Mouse (Mus musculus): ENCODE measurements around the gene Stk11ip.

Gene Stk11ip

GRCm38 (mm10) chr1:75570403-75570802 is 49.1 kb downstream of the Stk11ip start:
- DNase-seq (ENCODE audit: low read depth, low spot score): no peak

GRCm38 (mm10) chr1:75572776-75573175 is 51.4 kb downstream of the Stk11ip start:
- DNase-seq (ENCODE audit: low read depth, low spot score): no peak

DNA sequence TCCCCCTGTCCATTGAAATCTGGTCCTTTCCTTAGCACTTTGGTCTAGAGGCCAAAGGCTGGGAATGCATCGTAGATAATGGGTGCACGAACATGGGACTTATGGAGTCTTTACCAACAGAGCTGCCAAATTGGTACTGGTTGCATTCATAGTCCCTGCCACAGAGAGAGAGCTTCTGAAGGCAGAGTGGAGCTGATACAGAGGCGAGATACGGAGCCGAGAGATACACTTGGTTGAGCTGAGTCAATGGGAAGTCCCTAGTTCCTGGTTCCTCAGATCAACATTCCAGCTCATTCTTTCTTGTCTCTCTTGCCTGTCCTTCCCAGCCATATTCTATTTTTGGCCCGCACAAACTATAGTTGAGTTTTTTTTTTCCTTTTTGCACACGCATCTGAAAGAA is 52.4 kb downstream of the Stk11ip start:
- no peak for DNase-seq (ENCODE audit: low read depth, low spot score)

DNA sequence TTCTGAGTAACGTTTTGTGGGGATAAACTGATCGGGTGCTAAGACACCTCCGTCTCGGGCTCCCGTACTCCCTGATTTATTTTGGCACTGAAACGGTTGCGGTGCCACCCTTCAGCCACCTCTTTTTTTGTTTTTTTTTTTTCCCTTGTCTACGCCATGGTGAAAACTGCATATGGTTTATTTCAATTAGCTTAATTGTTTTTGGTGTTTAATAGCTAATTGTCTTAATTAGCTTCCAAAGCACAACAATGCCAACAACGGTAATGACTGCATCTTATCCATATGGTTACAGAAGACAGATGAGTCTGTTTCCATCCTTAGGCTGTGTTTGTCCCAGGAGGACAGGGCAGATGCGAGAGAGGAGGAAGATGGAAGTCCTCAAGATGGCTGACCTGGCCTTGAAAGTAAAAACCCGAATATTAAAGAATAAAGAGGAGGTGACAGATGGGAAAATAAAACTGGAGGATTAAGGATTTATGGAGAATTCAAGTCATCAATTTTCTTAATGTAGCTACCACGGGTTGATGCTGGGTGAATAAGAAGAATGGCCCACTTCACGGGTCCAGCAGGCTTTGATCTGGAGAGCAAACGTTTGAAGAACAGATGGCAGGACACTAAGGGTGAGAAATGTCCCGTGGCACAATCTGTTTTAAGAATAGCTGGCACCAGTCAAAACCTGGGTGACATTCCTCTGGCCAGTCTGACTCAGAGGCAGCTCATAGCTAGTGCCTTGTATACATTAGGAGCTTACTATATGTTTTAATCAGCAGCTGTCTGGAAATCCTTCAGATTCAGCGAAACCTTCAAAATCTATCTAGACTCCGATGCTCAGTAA is 53.4 kb downstream of the Stk11ip start:
- DNase-seq (ENCODE audit: low read depth, low spot score): no peak

GRCm38 (mm10) chr1:75581936-75582624 is 60.8 kb downstream of the Stk11ip start:
- DNase-seq (ENCODE audit: low read depth, low spot score): no peak

GRCm38 (mm10) chr1:75582625-75582956 is 61.3 kb downstream of the Stk11ip start:
- DNase-seq (ENCODE audit: low read depth, low spot score): no peak

DNA sequence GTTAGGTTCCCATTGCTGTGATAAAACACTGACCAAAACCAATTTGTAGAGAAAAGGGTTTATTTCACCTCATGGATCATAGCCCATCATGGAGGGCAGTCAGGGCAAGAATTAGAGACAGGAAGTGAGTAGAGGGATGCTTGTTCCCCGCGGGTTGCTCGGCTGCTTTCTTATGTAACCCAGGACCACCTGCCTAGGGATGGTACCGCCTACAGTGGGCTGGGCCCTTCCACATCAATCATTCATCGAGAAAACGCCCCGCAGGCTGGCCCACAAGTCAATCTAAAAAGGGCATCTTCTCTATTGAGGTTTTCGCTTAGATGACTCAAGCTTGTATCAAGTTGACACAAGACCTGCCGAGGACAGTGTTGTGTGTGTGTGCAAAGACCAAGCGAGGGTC is 61.7 kb downstream of the Stk11ip start:
- DNase-seq (ENCODE audit: low read depth, low spot score): no peak

- DNase-seq (ENCODE audit: low read depth, low spot score): no peak
Observed at GRCm38 (mm10) chr1:75586791-75587190, 65.5 kb downstream of the Stk11ip start.

Measured in telencephalon, adult 2 months (tissue).